ENCODE assay signal across 17 mouse cellular contexts in genomic region chr17:7386016-7386415, GRCm38 (mm10). TPM values are rescaled to one million over a fixed set of nuclear protein-coding genes. Genes with fewer than 3 reads are reported as not detected.
DNase-seq lines count a peak whose midpoint lies in the region; ATAC-seq and TF ChIP-seq lines count a peak whose summit lies in the region.
"Not testable (repeated sequence)": the region's sequence is repeated elsewhere in the genome, so short reads cannot be mapped to it uniquely, and the experiment has no call there.
"Had no signal": no experiment of that assay in that cellular context is flagged by ENCODE, and none has a peak within 500 bp of the region (broad histone marks: within the 10 kb centered on the region; RNA-seq: fewer than 3 reads in every experiment).

No protein-coding gene starts in this region.

- H3K27me3 ChIP-seq in forebrain, embryonic 11.5 days (ENCODE audit: control insufficient read depth, insufficient read depth, low read length); hindbrain, embryonic 10.5 days (ENCODE audit: insufficient read depth, poor library complexity, severe bottlenecking); intestine, postnatal 0 days (replicated peaks; ENCODE audit: control insufficient read depth, insufficient read depth, low read length); midbrain, embryonic 14.5 days (ENCODE audit: control insufficient read depth, insufficient read depth, low read length): not testable (repeated sequence)

- not testable (repeated sequence) for H3K9me3 ChIP-seq in forebrain, embryonic 11.5 days (ENCODE audit: control insufficient read depth, low read length); hindbrain, embryonic 10.5 days; intestine, postnatal 0 days (ENCODE audit: control insufficient read depth); midbrain, embryonic 14.5 days (ENCODE audit: control insufficient read depth, low read length)

- peak; percentile 11 for DNase-seq in Muller cell, postnatal 12 days (ENCODE audit: inconsistent ontology term)
- DNase-seq in cerebellum, postnatal 14 days, result peak; percentile 15 to 17
- DNase-seq in forebrain, embryonic 11.5 days (ENCODE audit: low spot score), result peak; percentile 49
- DNase-seq in hindbrain, embryonic 10.5 days (ENCODE audit: low spot score), result peak; percentile 2
- DNase-seq in midbrain, embryonic 14.5 days, result peak; percentile 34
- DNase-seq in retina, postnatal 1 day, result peak; percentile 58

- not testable (repeated sequence) for TF ChIP-seq CTCF in intestine, postnatal 0 days (IDR thresholded peaks at IDR 0.05; ENCODE audit: low read depth)

- H3K27ac ChIP-seq in forebrain, embryonic 11.5 days (ENCODE audit: low read depth, low read length); hindbrain, embryonic 10.5 days; intestine, postnatal 0 days (ENCODE audit: low read depth, low read length); midbrain, embryonic 14.5 days (replicated peaks; ENCODE audit: low read depth, low read length): not testable (repeated sequence)

- WGBS in forebrain, embryonic 11.5 days, result 67% methylated on average over 8 of the region's 8 CpGs
- WGBS in hindbrain, embryonic 10.5 days, result 76% methylated on average over 8 of the region's 8 CpGs
- WGBS in intestine, postnatal 0 days, result 57% methylated on average over 8 of the region's 8 CpGs
- 70% methylated on average over 8 of the region's 8 CpGs for WGBS in midbrain, embryonic 14.5 days

- not testable (repeated sequence) for H3K4me2 ChIP-seq in forebrain, embryonic 11.5 days (ENCODE audit: low read depth, low read length, severe bottlenecking); intestine, postnatal 0 days (replicated peaks; ENCODE audit: low read depth); midbrain, embryonic 14.5 days (ENCODE audit: low read length)

- H3K4me3 ChIP-seq in forebrain, embryonic 11.5 days (ENCODE audit: low read depth, low read length); hindbrain, embryonic 10.5 days; intestine, postnatal 0 days (ENCODE audit: low read depth, low read length); midbrain, embryonic 14.5 days (replicated peaks; ENCODE audit: low read depth, low read length): not testable (repeated sequence)

- ATAC-seq in forebrain, embryonic 11.5 days (replicated peaks; ENCODE audit: low FRiP score); midbrain, embryonic 14.5 days (ENCODE audit: low FRiP score, low TSS enrichment): not testable (repeated sequence)
- ATAC-seq in intestine, postnatal 0 days, result 0 out of 2 replicates have a peak, but pooled peaks have one; percentile 23

- H3K4me1 ChIP-seq in forebrain, embryonic 11.5 days (replicated peaks; ENCODE audit: control insufficient read depth, insufficient read depth, low read length); hindbrain, embryonic 10.5 days (replicated peaks); intestine, postnatal 0 days (replicated peaks; ENCODE audit: control insufficient read depth, insufficient read depth, low read length); midbrain, embryonic 14.5 days (ENCODE audit: control insufficient read depth, insufficient read depth, low read length): not testable (repeated sequence)

- not testable (repeated sequence) for H3K9ac ChIP-seq in forebrain, embryonic 11.5 days (ENCODE audit: low read length); intestine, postnatal 0 days (ENCODE audit: low read depth, low read length); midbrain, embryonic 14.5 days (replicated peaks; ENCODE audit: low read length)

- H3K36me3 ChIP-seq in forebrain, embryonic 11.5 days (ENCODE audit: control insufficient read depth, insufficient read depth, low read length); hindbrain, embryonic 10.5 days; intestine, postnatal 0 days (ENCODE audit: control insufficient read depth, insufficient read depth); midbrain, embryonic 14.5 days (ENCODE audit: control insufficient read depth, insufficient read depth, low read length): not testable (repeated sequence)

RNA-seq across cellular contexts. Expression of gene Unc93a2, which starts 0.8 kb away (rescaled TPM):
- not detected in 2 replicates for polyA plus RNA-seq in forebrain, embryonic 11.5 days (2014; fragmentation: Nextera tagmentation; extraction: Ambion mirVana)
- not detected in 2 replicates for polyA plus RNA-seq in hindbrain, embryonic 10.5 days (2016; fragmentation: Nextera tagmentation; extraction: Ambion mirVana)
- polyA plus RNA-seq in intestine, postnatal 0 days (2015; fragmentation: Nextera tagmentation; extraction: Ambion mirVana), result 0.25 and 0.37 TPM in 2 replicates
- not detected in 2 replicates for polyA plus RNA-seq in midbrain, embryonic 14.5 days (2014; fragmentation: Nextera tagmentation; extraction: Ambion mirVana)
- polyA plus RNA-seq: activated CD4-positive, CD25-positive, alpha-beta regulatory T cell, adult 4 months; embryonic facial prominence, embryonic 13.5 days; forebrain, embryonic 16.5 days; heart, embryonic 11.5 days; heart, embryonic 15.5 days; hindbrain, embryonic 16.5 days; intestine, embryonic 14.5 days had no signal

RNA-seq across cellular contexts. Expression of gene Gm49630, which starts 14.2 kb away (rescaled TPM):
- polyA plus RNA-seq in forebrain, embryonic 11.5 days (2014; fragmentation: Nextera tagmentation; extraction: Ambion mirVana), result not detected in 2 replicates
- not detected in 2 replicates for polyA plus RNA-seq in hindbrain, embryonic 10.5 days (2016; fragmentation: Nextera tagmentation; extraction: Ambion mirVana)
- not detected in 2 replicates for polyA plus RNA-seq in intestine, postnatal 0 days (2015; fragmentation: Nextera tagmentation; extraction: Ambion mirVana)
- not detected in 2 replicates for polyA plus RNA-seq in midbrain, embryonic 14.5 days (2014; fragmentation: Nextera tagmentation; extraction: Ambion mirVana)
- polyA plus RNA-seq: activated CD4-positive, CD25-positive, alpha-beta regulatory T cell, adult 4 months; embryonic facial prominence, embryonic 13.5 days; forebrain, embryonic 16.5 days; frontal cortex, adult 2 months; heart, adult 2 months; heart, embryonic 11.5 days; heart, embryonic 15.5 days; hindbrain, embryonic 16.5 days; intestine, embryonic 14.5 days; Patski had no signal

RNA-seq across cellular contexts. Expression of gene Ttll2, which starts 33.5 kb away (rescaled TPM):
- not detected in 2 replicates for polyA plus RNA-seq in forebrain, embryonic 11.5 days (2014; fragmentation: Nextera tagmentation; extraction: Ambion mirVana)
- not detected in 2 replicates for polyA plus RNA-seq in hindbrain, embryonic 10.5 days (2016; fragmentation: Nextera tagmentation; extraction: Ambion mirVana)
- not detected in 2 replicates for polyA plus RNA-seq in intestine, postnatal 0 days (2015; fragmentation: Nextera tagmentation; extraction: Ambion mirVana)
- polyA plus RNA-seq in midbrain, embryonic 14.5 days (2014; fragmentation: Nextera tagmentation; extraction: Ambion mirVana), result not detected in 2 replicates
- polyA plus RNA-seq: activated CD4-positive, CD25-positive, alpha-beta regulatory T cell, adult 4 months; embryonic facial prominence, embryonic 13.5 days; forebrain, embryonic 16.5 days; frontal cortex, adult 2 months; heart, embryonic 11.5 days; heart, embryonic 15.5 days; hindbrain, embryonic 16.5 days; intestine, embryonic 14.5 days had no signal

Comparison
In these comparisons a context has a peak if more than half of its experiments do, and no peak if none do; other contexts are left out.
1. DNase-seq: peak in every context shown above with its lines; median percentile 58 in retina, postnatal 1 day; 49 in forebrain, embryonic 11.5 days; 34 in midbrain, embryonic 14.5 days; 16 in cerebellum, postnatal 14 days; 11 in Muller cell, postnatal 12 days; 2 in hindbrain, embryonic 10.5 days.